Mouse (Mus musculus) embryonic fibroblast, embryonic 13.5 days (primary cell): ENCODE results near the gene Napsa. TPM values are rescaled to one million over a fixed set of nuclear protein-coding genes. Genes with fewer than 3 reads are reported as not detected.

Experiments
- H3K27ac ChIP-seq: 2 replicates; pipeline ENCODE4 v1.5.1; 2012; ENCODE audit warnings: low read length, control low read depth, inconsistent platforms; ENCODE audit not compliant: insufficient read depth
- H3K4me1 ChIP-seq: 2 replicates; pipeline ENCODE4 v1.6.1; 2011; ENCODE audit warnings: low read length; ENCODE audit not compliant: control insufficient read depth, insufficient read depth
- H3K4me3 ChIP-seq: 2 replicates; pipeline ENCODE4 v1.5.1; 2011; ENCODE audit warnings: mild to moderate bottlenecking, control low read depth, low read length; ENCODE audit not compliant: insufficient read depth
- CTCF ChIP-seq: IDR thresholded peaks from 2 replicates; pipeline ENCODE4 v1.5.1; 2011; ENCODE audit warnings: mild to moderate bottlenecking, control low read depth, low read length, moderate library complexity, borderline replicate concordance; ENCODE audit not compliant: insufficient read depth
- POLR2A ChIP-seq: IDR thresholded peaks from 2 replicates; pipeline ENCODE4 v1.6.1; 2011; ENCODE audit warnings: low read depth, mild to moderate bottlenecking, control low read depth, low read length, moderate library complexity
- polyA plus RNA-seq: library from polyadenylated mRNA; stranded (reverse); fragments of >200 nt; gene quantifications from 2 replicates; pipeline ENCODE4 v1.2.4, GENCODE M21; 2011; ENCODE audit warnings: low read depth; ENCODE audit not compliant: missing spikeins, insufficient read length

Napsa gene
- polyA plus RNA-seq, 1 experiment = not detected

DNA sequence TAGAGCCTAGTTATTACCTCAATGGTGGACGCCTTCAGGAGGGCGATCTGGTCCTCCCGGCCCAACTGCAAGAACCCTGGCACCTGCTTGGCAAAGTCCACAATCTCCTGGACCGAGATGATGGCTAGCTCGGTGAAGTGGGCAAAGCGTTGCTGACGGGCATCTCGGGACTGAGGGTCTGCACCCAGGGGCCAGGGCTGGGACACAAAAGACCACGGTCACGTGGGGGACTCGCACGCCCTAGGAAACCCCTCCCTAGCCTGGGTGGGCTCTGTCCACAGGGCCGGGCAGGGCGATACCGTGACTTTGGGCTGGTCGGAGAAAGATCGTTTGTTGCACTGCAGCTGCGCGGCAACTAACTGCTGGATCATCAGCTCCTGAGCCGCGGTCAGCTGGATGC is 20.9 kb upstream of the Napsa start:
- Histone ChIP-seq H3K4me1 (no peaks in the 10 kb centered on the region), H3K4me3 (no peak overlapping the region), H3K27ac (no peak overlapping the region)
- no peak for TF ChIP-seq POLR2A
- TF ChIP-seq CTCF = no peak

DNA sequence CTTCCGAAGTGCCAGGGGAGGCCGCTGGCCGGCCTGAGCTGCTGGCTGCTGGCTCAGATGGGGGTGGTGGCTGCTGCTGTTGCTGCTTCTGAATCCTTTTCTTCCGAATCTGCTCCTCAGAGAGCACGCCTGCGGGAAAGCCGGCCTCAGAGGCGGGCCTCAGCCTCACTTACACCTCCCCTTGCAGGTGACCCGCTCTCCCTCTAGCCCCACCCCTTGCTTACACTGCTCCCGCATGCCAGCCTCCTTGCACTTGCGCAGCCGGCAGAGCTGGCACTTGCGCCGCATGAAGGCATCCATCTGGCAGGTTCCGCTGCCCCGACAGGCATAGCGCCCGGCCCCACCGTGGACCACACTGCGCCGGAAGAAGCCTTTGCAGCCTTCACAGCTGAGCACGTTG is 20.4 kb upstream of the Napsa start:
- TF ChIP-seq POLR2A = no peak
- TF ChIP-seq CTCF = no peak
- Histone ChIP-seq H3K27ac (no peak overlapping the region), H3K4me1 (no peaks in the 10 kb centered on the region), H3K4me3 (no peak overlapping the region)

DNA sequence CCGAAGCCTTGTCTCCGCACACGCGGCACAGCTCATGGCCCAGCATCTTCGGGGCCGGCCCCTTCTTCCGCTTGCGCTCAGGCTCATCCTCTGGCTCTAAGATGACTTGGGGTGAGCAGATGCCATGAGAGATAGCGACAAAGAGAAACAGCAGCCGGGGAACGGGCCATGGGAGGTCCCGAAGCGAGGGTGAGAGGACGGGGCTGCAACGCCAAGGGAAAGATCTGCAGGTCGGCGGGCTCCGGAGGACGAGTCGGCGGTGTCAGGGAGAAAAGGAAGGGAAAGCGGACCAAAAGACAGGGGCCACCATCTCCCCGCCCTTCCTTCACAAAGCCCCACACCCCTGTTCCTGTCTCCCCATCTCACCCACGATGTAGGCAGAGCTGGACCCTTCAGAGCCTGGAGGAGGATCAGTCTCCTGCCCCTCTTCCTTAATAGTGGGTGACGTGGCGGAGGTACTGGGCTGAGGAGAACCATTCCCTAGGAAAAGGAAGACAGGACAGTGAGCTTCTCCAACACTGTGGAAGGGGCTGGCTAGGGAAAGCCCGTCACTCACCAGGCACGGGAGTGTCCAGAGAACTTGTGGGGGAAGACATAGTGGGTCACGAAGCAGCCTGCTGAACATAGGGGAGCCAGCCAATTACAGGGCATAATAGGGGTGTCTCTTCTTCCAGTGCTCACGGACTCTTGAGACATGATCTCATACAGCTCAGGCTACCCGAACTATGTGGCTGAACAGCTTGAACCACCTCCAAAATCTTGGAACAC is 19.9 kb upstream of the Napsa start:
- H3K4me3 ChIP-seq = peak overlapping the region; percentile 92; the same call in 1 of the 2 replicates

DNA sequence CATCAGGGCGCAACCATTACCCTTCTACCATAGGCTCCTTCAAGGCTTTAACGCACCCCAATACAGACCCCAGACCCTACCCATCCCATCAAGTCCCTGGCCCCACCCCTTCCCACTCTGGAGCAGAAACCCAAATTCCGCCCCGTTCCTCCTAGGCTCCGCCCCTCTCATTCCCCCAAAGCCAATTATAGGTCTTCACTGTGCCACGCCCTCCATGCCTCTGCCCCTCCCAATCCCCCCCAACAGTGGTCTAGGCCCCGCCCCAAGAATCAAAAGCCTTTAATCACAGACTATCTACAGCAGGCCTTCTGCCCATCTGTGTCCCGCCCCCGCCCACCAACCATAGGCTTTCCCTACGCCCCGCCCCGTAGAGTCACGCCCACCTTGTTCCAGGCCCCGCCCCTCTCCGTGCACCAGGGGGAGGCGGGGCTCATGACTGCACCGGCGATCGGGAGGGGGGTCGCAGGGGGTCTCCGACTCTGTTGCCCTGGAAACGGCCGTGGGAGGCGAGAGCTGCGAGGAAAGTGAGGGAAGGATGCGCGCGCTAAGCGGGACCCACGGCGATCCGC is 18.9 kb upstream of the Napsa start:
- Histone ChIP-seq H3K4me1 (no peaks in the 10 kb centered on the region), H3K27ac (peak overlapping the region; percentile 91), H3K4me3 (peak overlapping the region; percentile 92)
- TF ChIP-seq POLR2A (no peak), CTCF (no peak)

More for the DNA sequence above, 19.9 kb upstream of the Napsa start:
- TF ChIP-seq POLR2A = no peak
- TF ChIP-seq CTCF = no peak
- H3K27ac ChIP-seq = no peak overlapping the region
- no peaks in the 10 kb centered on the region for H3K4me1 ChIP-seq

DNA sequence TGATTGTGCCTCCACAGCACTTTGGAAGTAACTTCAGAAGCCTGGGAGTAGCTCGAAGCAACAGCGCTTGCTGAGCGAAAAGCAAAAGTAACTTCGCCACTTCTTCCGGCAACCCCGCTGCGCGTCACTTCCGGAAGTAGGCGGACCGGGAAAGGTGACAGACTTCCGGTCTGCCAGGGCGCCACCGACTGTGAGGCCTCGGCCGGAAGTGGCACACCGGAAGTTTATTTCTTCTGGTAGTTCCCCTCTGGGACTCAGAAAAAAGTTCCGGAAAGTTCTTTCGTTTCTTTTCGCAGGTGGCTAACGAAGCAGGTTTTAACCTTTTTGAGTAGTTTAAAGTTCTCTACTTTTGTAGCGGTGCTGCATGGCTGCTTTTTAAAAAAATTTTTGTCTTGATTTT is 18.4 kb upstream of the Napsa start, which contains the start of gene Nr1h2:
Gene Nr1h2, minus strand, starts transcription at position 126 of the 400 bp plus-strand sequence.
- TF ChIP-seq CTCF = no peak
- TF ChIP-seq POLR2A = peak; percentile 59
- Histone ChIP-seq H3K4me1 (no peaks in the 10 kb centered on the region), H3K4me3 (peak within 1 kb of the TSS; percentile 92), H3K27ac (peak within 1 kb of the TSS; percentile 91)

DNA sequence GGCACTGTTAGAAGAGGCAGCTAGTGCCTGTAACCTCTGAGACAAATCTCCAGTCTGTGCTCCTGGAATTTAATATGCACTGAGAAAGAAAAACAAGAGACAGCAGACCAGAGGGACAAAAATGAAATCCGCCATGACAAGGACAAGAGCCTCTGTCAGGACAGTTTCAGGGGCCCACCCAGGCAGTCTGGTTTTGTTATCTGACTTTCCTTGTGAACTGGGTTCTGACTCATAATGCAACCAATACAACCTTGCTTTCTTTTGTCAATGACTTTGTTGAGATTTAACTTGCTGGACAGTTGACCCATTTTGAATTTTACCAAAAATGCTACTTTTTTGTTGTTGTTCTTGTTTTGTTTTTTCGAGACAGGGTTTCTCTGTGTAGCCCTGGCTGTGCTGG is 14.6 kb upstream of the Napsa start:
- Histone ChIP-seq H3K4me3 (no peak overlapping the region), H3K4me1 (no peaks in the 10 kb centered on the region), H3K27ac (no peak overlapping the region)
- TF ChIP-seq POLR2A = no peak
- TF ChIP-seq CTCF = no peak

DNA sequence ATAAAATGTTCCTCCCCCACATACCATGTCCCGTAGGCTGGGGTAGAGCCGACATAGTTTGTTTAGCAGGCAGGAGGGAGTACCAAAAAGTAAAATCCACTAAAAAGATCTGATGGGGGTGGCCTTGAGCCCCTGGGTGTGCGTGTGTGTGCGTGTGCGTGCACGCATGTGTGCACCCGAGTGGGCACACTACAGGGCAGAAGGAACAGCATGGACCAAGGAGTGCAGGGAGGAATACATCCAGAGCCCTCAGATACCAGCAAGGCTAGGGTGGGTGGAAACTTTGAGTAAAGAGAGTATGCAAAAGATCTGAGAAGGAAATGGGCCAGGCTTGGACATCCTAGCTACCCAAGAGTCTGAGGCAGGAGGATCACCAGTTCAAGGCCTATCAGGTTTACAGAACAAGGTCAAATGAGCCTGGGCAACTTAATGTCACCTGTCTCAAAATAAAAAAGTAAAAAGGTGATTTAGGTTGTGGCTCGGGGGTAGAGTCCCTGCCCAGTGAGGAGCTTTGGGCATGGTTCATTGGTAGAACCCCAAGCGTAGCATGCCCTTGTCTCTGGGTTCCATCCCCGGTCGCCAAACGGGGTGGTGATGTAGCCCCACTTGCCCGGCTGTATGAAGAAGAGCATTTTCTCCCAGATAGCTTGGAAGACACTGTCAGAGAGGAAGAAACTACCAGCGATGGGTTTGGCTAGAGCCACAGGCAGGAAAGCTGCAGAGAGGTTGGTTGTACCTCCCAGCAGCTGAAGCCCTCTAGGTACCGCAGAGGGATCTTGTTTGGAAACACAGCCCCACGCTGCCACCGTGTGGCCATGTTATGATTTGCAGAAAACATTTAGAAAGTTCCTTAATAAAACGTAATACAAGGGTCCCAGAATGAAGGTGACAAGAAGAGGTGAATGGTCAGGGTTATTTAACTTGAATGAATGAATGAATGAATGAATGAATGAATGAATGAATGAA is 11.5 kb upstream of the Napsa start:
- TF ChIP-seq CTCF = peak; percentile 70; the same call in 1 of the 2 replicates
- TF ChIP-seq POLR2A = no peak
- Histone ChIP-seq H3K4me3 (no peak overlapping the region), H3K4me1 (no peaks in the 10 kb centered on the region), H3K27ac (no peak overlapping the region)

DNA sequence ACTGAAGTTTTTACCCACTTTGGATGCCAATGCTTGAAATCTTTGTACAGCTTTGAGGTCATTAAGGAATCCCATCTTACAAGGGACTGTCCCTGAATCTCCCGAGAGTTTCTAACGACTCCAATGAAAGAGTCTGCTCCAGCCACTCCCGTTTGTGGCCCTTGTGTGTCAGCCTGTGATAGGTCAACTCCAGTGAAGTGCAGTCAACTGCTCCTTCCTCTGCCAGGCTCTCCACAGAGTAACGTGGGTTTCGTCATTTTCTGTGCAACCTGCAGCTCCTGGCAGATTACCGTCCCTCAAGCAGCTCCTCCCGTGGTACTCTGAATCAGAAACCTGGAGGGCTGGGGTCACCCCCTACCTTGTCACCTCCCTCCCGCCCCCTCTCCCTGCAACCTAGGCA is 8.9 kb upstream of the Napsa start:
- Histone ChIP-seq H3K4me3 (no peak overlapping the region), H3K27ac (no peak overlapping the region), H3K4me1 (no peaks in the 10 kb centered on the region)
- TF ChIP-seq CTCF = no peak
- TF ChIP-seq POLR2A = no peak

DNA sequence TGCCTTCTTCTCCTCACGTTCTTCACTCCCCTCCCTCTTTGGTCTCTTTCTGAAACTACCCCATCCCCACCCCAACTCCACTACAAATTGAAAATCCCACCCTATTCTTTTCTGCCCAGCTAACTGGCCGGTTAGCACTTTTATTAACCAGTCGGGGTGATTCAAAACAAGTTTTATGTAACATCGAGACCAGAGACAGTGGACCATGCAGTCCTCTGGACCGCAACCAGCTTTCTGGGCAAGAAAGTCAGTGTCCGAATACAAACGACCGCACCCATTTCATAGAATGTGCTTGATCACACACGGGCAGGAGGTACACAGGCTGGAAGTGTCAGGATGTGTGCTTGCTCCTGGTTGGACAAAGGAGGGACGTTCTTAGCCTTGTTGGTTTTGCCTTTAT is 7.7 kb upstream of the Napsa start:
- Histone ChIP-seq H3K4me1 (no peaks in the 10 kb centered on the region), H3K27ac (no peak overlapping the region), H3K4me3 (no peak overlapping the region)
- TF ChIP-seq CTCF = no peak
- no peak for TF ChIP-seq POLR2A
